Mouse (Mus musculus) frontal cortex, adult (tissue): ENCODE results near the gene Desi2.
"Not testable (repeated sequence)": the region's sequence is repeated elsewhere in the genome, so short reads cannot be mapped to it uniquely, and the experiment has no call there.

ENCODE experiments used
- ATAC-seq: cut with Nextera tagmentation; 2 replicates; pipeline ENCODE4 v1.9.2; 2017; ENCODE audit warnings: mild to moderate bottlenecking, moderate library complexity, mixed read lengths; ENCODE audit not compliant: low TSS enrichment

The Desi2 gene

GRCm38 (mm10) chr1:178187216-178187791 lies at the start of gene Desi2:
Gene Desi2 (plus strand): TSS chr1:178187417.
- ATAC-seq = peak; percentile 98

- peak; percentile 62; the same call in 1 of the 2 replicates for ATAC-seq
Observed at GRCm38 (mm10) chr1:178146513-178146912, 40.7 kb upstream of the Desi2 start.

- not testable (repeated sequence) for ATAC-seq
Observed at GRCm38 (mm10) chr1:178146915-178147314, 40.3 kb upstream of the Desi2 start.

- ATAC-seq = no peak
Observed at GRCm38 (mm10) chr1:178182251-178182650, 5.0 kb upstream of the Desi2 start.

- no peak for ATAC-seq
Observed at GRCm38 (mm10) chr1:178185591-178185990, 1.6 kb upstream of the Desi2 start.

GRCm38 (mm10) chr1:178187810-178188209 lies 593 bp downstream of the Desi2 start:
- peak; percentile 55 for ATAC-seq

- no peak for ATAC-seq
Observed at GRCm38 (mm10) chr1:178188386-178188785, 1.2 kb downstream of the Desi2 start.

GRCm38 (mm10) chr1:178205701-178206325 lies 18.6 kb downstream of the Desi2 start:
- ATAC-seq = no peak

- ATAC-seq = not testable (repeated sequence)
Observed at GRCm38 (mm10) chr1:178207856-178208255, 20.6 kb downstream of the Desi2 start.

- ATAC-seq = no peak
Observed at GRCm38 (mm10) chr1:178209966-178210365, 22.7 kb downstream of the Desi2 start.

GRCm38 (mm10) chr1:178217157-178217556 lies 29.9 kb downstream of the Desi2 start:
- ATAC-seq = no peak

GRCm38 (mm10) chr1:178218305-178218704 lies 31.1 kb downstream of the Desi2 start:
- ATAC-seq = no peak

- ATAC-seq = peak; percentile 34; the same call in 1 of the 2 replicates
Observed at GRCm38 (mm10) chr1:178219166-178220077, 32.2 kb downstream of the Desi2 start.

GRCm38 (mm10) chr1:178228888-178229287 lies 41.7 kb downstream of the Desi2 start:
- not testable (repeated sequence) for ATAC-seq

- ATAC-seq = no peak
Observed at GRCm38 (mm10) chr1:178234109-178234508, 46.9 kb downstream of the Desi2 start.

- no peak for ATAC-seq
Observed at GRCm38 (mm10) chr1:178235919-178236466, 48.8 kb downstream of the Desi2 start.

GRCm38 (mm10) chr1:178238676-178239075 lies 51.5 kb downstream of the Desi2 start:
- ATAC-seq = no peak

GRCm38 (mm10) chr1:178241884-178242508 lies 54.8 kb downstream of the Desi2 start:
- ATAC-seq = no peak

GRCm38 (mm10) chr1:178248107-178248820 lies 61.0 kb downstream of the Desi2 start:
- no peak for ATAC-seq

- no peak for ATAC-seq
Observed at GRCm38 (mm10) chr1:178254598-178254997, 67.4 kb downstream of the Desi2 start.

GRCm38 (mm10) chr1:178256351-178256750 lies 69.1 kb downstream of the Desi2 start:
- no peak for ATAC-seq
